Comparison of ENCODE assay signal across 8 mouse cellular contexts in the genomic region with DNA sequence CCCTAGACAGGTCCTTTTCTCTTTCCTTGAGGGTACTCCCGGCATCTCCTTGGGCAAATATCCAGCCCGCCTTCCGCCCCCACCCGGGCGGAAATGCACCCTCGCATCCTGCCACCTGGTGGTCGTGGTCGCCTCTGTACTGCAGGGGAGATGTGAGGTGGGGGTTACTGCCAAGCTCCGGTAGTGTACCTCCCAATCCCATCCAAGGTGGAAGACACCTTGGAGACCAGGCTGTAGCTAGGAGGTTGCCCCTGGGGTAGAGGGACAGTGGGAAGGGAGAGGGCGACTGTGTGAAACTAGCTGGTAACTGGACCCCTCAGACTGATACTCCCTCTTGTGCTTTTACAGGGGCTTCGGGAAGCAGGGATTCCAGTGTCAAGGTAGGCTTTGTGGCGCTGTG. TPM values are rescaled to one million over a fixed set of nuclear protein-coding genes. Genes with fewer than 3 reads are reported as not detected.
DNase-seq lines count a peak whose midpoint lies in the region; ATAC-seq and TF ChIP-seq lines count a peak whose summit lies in the region.

No protein-coding gene starts in this region.

- 9% methylated on average over 12 of the region's 12 CpGs for WGBS in heart, embryonic 13.5 days
- WGBS in limb, embryonic 10.5 days, result 8% methylated on average over 12 of the region's 12 CpGs
- 11% methylated on average over 12 of the region's 12 CpGs for WGBS in midbrain, postnatal 0 days
- 13% methylated on average over 12 of the region's 12 CpGs for WGBS in thymus, adult 2 months
- 13% methylated on average over 12 of the region's 12 CpGs for WGBS in kidney, adult 2 months

- no peak overlapping the region for H3K27ac ChIP-seq in heart, embryonic 13.5 days (replicated peaks)
- H3K27ac ChIP-seq in limb, embryonic 10.5 days, result no peak overlapping the region
- H3K27ac ChIP-seq in midbrain, postnatal 0 days (ENCODE audit: low read depth, low read length), result peak overlapping the region; percentile 83; the same call in 1 of the 2 replicates
- peak overlapping the region; percentile 93 for H3K27ac ChIP-seq in thymus, adult 2 months (ENCODE audit: control insufficient read depth, insufficient read depth, low read length)
- H3K27ac ChIP-seq in kidney, adult 2 months (ENCODE audit: insufficient read depth, low read depth, low read length), result no peak overlapping the region

- H3K36me3 ChIP-seq in heart, embryonic 13.5 days, result no peaks in the 10 kb centered on the region
- no peaks in the 10 kb centered on the region for H3K36me3 ChIP-seq in limb, embryonic 10.5 days
- H3K36me3 ChIP-seq in midbrain, postnatal 0 days (ENCODE audit: insufficient read depth, low read length), result no peaks in the 10 kb centered on the region
- 0 out of 2 replicates have a peak, but pooled peaks cover 4% of the 10 kb centered on the region for H3K36me3 ChIP-seq in thymus, adult 2 months (ENCODE audit: control insufficient read depth, insufficient read depth, low read length)
- no peaks in the 10 kb centered on the region for H3K36me3 ChIP-seq in kidney, adult 2 months (ENCODE audit: control insufficient read depth, insufficient read depth, low read length)

- 0 out of 2 replicates have a peak overlapping the region, but pooled peaks have one; percentile 73 for H3K9ac ChIP-seq in heart, embryonic 13.5 days
- peak overlapping the region; percentile 83 for H3K9ac ChIP-seq in midbrain, postnatal 0 days (replicated peaks; ENCODE audit: low read length, poor library complexity, severe bottlenecking)

- DNase-seq in spleen, adult 18-20 months, result peak; percentile 52 to 67
- no peak for DNase-seq in spleen, adult 12 weeks (ENCODE audit: low spot score)
- DNase-seq in cerebellum, adult 8-10 months, result peak; percentile 66
- peak; percentile 39 for DNase-seq in limb, embryonic 10.5 days (ENCODE audit: low spot score)
- no peak for DNase-seq in midbrain, postnatal 0 days (ENCODE audit: low spot score)
- peak; percentile 91 for DNase-seq in thymus, adult 2 months
- DNase-seq in kidney, adult 2 months, result no peak

- peaks cover 67% of the 10 kb centered on the region for H3K27me3 ChIP-seq in heart, embryonic 13.5 days (replicated peaks)
- peaks cover 54% of the 10 kb centered on the region for H3K27me3 ChIP-seq in limb, embryonic 10.5 days (ENCODE audit: low read depth, poor library complexity, severe bottlenecking)
- H3K27me3 ChIP-seq in midbrain, postnatal 0 days (ENCODE audit: insufficient read depth, low read length), result no peaks in the 10 kb centered on the region
- no peaks in the 10 kb centered on the region for H3K27me3 ChIP-seq in thymus, adult 2 months (ENCODE audit: control insufficient read depth, insufficient read depth, low read length)
- no peaks in the 10 kb centered on the region; the same call in none of the 2 replicates for H3K27me3 ChIP-seq in kidney, adult 2 months (replicated peaks; ENCODE audit: control insufficient read depth, insufficient read depth, low read length)

- no peaks in the 10 kb centered on the region for H3K9me3 ChIP-seq in heart, embryonic 13.5 days
- H3K9me3 ChIP-seq in limb, embryonic 10.5 days (replicated peaks), result no peaks in the 10 kb centered on the region
- no peaks in the 10 kb centered on the region for H3K9me3 ChIP-seq in midbrain, postnatal 0 days (ENCODE audit: low read length)

- H3K4me3 ChIP-seq in heart, embryonic 13.5 days, result peak overlapping the region; percentile 65
- H3K4me3 ChIP-seq in limb, embryonic 10.5 days, result peak overlapping the region; percentile 70
- peak overlapping the region; percentile 79 for H3K4me3 ChIP-seq in midbrain, postnatal 0 days (ENCODE audit: low read depth, low read length)
- H3K4me3 ChIP-seq in thymus, adult 2 months (ENCODE audit: control insufficient read depth, insufficient read depth, low read length), result peak overlapping the region; percentile 96
- H3K4me3 ChIP-seq in kidney, adult 2 months (ENCODE audit: insufficient read depth, low read depth, low read length), result no peak overlapping the region

- TF ChIP-seq CTCF in midbrain, postnatal 0 days (IDR thresholded peaks at IDR 0.05), result peak; percentile 80
- TF ChIP-seq CTCF in thymus, adult 2 months (IDR thresholded peaks at IDR 0.05; ENCODE audit: borderline replicate concordance, control insufficient read depth, extremely low read depth, insufficient read depth, low read length, poor library complexity), result peak; percentile 93
- TF ChIP-seq CTCF in kidney, adult 2 months (conservative IDR thresholded peaks at IDR 0.05; ENCODE audit: insufficient read depth, insufficient read length, low read depth, low read length), result no peak

- H3K4me1 ChIP-seq in heart, embryonic 13.5 days, result peaks cover 19% of the 10 kb centered on the region
- H3K4me1 ChIP-seq in limb, embryonic 10.5 days, result peaks cover 32% of the 10 kb centered on the region
- H3K4me1 ChIP-seq in midbrain, postnatal 0 days (ENCODE audit: insufficient read depth, low read length), result 0 out of 2 replicates have a peak, but pooled peaks cover 11% of the 10 kb centered on the region
- peaks cover 40% of the 10 kb centered on the region for H3K4me1 ChIP-seq in thymus, adult 2 months (replicated peaks; ENCODE audit: control insufficient read depth, insufficient read depth, low read length)
- H3K4me1 ChIP-seq in kidney, adult 2 months (ENCODE audit: control insufficient read depth, insufficient read depth, low read length), result no peaks in the 10 kb centered on the region

- TF ChIP-seq POLR2A in thymus, adult 2 months (IDR thresholded peaks at IDR 0.05; ENCODE audit: control insufficient read depth, extremely low read depth, insufficient read depth, low read length, poor library complexity), result no peak
- TF ChIP-seq POLR2A in kidney, adult 2 months (IDR thresholded peaks at IDR 0.05; ENCODE audit: low read depth, low read length), result no peak

- H3K4me2 ChIP-seq in heart, embryonic 13.5 days, result peak overlapping the region; percentile 92
- peak overlapping the region; percentile 96 for H3K4me2 ChIP-seq in midbrain, postnatal 0 days (ENCODE audit: low read depth, low read length, poor library complexity, severe bottlenecking)

- no peak for ATAC-seq in heart, embryonic 13.5 days (ENCODE audit: extremely low read depth, insufficient number of reproducible peaks, low FRiP score, low TSS enrichment)
- ATAC-seq in midbrain, postnatal 0 days (ENCODE audit: low FRiP score), result peak; percentile 32; the same call in 1 of the 2 replicates

RNA-seq across cellular contexts. Expression of a gene that starts 1.6 kb away (rescaled TPM):
- 5.8 and 6.2 TPM in 2 replicates for polyA plus RNA-seq in heart, embryonic 13.5 days (2015; fragmentation: Nextera tagmentation; extraction: Ambion mirVana)
- polyA plus RNA-seq in limb, embryonic 10.5 days (2016; fragmentation: Nextera tagmentation; extraction: Ambion mirVana), result 3.7 and 6.0 TPM in 2 replicates
- 307 and 308 TPM in 2 replicates for total RNA-seq in midbrain, postnatal 0 days (2014; rRNA removed)
- 184 and 196 TPM in 2 replicates for polyA plus RNA-seq in midbrain, postnatal 0 days (2015; fragmentation: Nextera tagmentation; extraction: Ambion mirVana)
- 242 and 247 TPM in 2 replicates for polyA plus RNA-seq in thymus, adult 2 months (2012; rRNA removed)
- 2.5 and 6.1 TPM in 2 replicates for polyA plus RNA-seq in kidney, adult 2 months (2012; rRNA removed)

Comparison
In these comparisons a context has a peak if more than half of its experiments do, and no peak if none do; other contexts are left out.
1. DNase-seq: peak in spleen, adult 18-20 months (2 of 2), cerebellum, adult 8-10 months (single experiment), limb, embryonic 10.5 days (single experiment) and thymus, adult 2 months (single experiment); none in spleen, adult 12 weeks (single experiment), midbrain, postnatal 0 days (single experiment) and kidney, adult 2 months (single experiment).
2. H3K27ac ChIP-seq: peak in midbrain, postnatal 0 days (single experiment) and thymus, adult 2 months (single experiment); none in heart, embryonic 13.5 days (single experiment), limb, embryonic 10.5 days (single experiment) and kidney, adult 2 months (single experiment).
3. RNA of a gene that starts 1.6 kb away (polyA plus RNA-seq): 242 to 247 TPM in thymus, adult 2 months and 184 to 196 TPM in midbrain, postnatal 0 days; 5.8 to 6.2 TPM in heart, embryonic 13.5 days, 2.5 to 6.1 TPM in kidney, adult 2 months and 3.7 to 6.0 TPM in limb, embryonic 10.5 days; every median in the first group is over 10 times any median in the second.